Mouse (Mus musculus) Muller cell, postnatal 12 days (primary cell): Measurements from ENCODE around the gene Ap4m1.

Experiments
- DNase-seq: peaks from one replicate; pipeline ENCODE4 v3.0.0-alpha.2; 2015; ENCODE audit errors: inconsistent ontology term

Gene Ap4m1

DNA sequence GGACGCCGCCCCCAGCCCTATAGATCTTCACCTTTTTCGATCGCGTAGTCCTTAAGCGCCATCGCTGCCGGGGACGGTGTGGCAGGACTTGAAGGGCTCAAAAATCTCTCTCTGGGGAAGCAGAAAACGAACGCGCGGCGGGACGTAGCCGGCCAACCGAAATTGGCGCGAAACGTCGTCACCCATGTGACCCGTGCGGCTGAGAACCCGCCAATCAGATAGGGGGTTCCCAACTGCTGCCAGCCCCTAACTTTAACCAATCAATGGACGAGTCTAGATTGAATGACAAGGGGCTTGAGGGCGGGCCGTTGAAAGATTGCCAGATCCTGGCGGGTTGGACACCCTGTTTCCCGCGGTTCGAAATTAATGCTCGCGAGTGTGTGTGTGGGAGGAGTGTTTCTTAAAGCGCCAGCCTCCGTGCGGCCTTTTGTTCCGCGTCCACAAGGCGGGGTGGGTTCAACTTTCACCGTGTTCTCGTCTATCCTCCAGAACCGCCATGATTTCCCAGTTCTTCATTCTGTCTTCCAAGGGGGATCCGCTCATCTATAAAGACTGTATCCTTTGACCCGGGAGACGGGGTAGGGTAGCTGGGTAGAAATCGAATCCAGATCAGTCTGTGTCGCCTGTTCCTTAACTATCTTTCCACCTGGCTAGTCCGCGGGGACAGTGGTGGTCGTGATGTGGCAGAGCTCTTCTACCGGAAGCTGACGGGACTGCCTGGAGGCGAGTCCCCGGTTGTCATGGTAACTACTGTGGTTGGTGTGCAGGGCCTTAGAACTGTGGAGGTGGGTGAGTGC lies at the start of gene Ap4m1, which contains the start of gene Mcm7:
Gene Ap4m1 (plus strand): TSS at position 308 of the 797 bp plus-strand sequence.
Gene Mcm7 (minus strand): TSS at position 728 of the 797 bp plus-strand sequence.
- DNase-seq, result peak; percentile 98

DNA sequence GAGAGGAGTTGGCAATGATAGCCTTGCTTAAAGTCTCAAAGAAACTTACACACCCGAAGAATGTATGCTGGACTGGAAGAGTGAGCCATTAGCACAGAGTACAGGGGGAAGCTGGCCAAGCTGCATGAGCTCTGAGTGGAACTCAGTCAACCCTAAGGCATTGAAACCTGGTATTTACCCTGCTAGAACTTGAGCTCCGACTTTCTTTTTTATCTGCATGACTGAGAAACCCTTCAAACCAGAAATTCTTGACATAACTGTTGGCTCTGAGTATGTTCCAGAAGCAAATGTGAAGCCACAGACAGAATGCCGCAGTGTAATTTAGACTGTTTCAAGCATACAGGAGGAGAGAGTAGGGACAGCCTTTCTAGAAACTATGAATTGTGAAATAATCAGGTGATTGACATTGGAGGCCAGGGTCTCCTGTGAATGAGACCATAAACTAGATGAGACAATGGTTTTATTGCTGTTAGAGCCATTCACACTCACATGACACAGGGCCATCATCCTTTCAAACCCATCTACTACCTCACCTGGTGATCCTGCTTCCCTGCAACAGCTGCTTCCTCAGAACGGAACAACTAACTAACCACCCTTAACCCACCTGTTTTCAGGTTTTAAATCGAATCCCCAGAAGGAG lies 39.3 kb upstream of the Ap4m1 start:
- peak; percentile 61 for DNase-seq

DNA sequence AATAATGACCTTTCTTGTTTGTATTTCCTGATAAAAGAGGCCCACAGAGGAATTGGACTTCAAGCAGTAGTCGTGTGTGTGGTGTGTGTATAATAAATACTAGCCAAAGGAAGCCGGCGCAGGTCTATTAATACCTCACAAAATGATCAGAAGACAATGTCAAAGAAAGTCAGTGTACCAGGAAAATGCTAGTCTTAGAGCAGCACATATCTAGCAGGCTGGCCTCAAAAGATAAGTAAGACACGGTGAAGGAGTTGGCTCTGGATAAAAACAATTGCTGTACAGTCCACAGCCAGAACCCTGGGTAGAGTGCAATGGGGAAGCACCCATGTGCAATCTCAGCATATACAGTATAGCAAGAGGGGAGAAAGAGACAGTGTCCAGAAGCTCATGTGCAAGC lies 34.5 kb upstream of the Ap4m1 start:
- no peak for DNase-seq

DNA sequence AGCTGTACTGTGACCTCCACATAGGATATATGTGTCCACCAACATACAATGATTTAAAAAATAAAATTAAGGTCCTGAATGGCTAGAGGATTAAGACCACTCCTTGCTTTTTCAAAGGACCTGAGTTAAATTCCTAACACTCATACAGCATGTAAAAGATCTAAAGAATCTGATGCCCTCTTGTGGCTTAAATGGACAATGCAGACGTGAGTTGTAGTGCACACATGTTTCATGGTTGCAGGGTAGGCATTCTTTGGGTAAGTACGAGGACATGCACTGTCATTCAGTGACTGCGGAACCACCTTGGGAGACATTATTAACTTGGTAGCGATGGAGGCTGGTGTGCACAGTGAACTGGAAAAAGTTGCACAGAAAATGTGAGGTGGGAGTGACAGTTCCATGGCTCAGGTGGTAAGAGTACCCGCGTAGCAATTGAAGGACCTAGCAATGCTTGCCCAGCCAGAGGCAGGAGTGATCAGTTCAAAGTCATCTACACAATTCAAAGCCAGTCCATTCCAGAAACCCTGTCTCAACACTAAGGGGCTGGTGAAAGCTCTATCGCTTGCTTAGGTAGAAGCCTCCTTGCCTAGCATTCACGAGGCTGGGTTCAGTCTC lies 33.8 kb upstream of the Ap4m1 start:
- DNase-seq, result peak; percentile 29

DNA sequence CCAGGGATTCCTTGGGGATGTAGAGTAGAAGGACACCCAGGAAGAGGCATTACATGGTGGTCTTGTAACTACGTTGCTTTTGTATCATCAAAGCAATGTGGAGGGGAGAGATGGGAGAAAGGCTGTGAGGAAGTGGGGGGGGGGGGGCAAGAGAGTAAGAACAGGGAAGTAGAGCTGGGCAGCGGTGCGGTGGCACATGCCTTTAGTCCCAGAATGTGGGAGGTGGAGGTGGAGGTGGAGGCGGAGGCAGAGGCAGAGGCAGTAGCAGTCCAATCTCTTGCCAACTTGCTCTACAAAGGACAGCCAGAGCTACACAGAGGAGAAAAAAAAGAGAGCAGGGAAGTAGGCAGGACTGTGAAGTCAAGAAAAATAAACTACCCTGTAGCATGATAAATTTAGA lies 33.2 kb upstream of the Ap4m1 start:
- no peak for DNase-seq

DNA sequence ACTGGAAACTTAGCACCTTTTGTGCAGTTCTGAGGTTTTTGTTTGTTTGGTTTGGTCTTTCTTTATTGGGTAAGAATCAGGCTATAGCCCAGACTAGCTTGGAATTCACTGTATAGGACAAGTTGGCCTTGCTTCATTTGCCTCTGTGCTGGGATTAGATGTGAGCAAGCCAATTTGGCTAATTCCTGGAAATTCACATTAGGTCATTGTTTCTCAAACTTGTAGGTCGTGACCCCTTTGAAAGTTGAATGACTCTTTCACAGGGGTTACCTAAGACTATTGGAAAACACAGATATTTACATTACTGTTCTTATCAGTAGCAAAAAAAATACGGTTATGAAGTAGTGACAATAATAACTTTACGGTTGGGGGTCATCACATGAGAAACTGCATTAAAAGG lies 17.4 kb upstream of the Ap4m1 start:
- no peak for DNase-seq

DNA sequence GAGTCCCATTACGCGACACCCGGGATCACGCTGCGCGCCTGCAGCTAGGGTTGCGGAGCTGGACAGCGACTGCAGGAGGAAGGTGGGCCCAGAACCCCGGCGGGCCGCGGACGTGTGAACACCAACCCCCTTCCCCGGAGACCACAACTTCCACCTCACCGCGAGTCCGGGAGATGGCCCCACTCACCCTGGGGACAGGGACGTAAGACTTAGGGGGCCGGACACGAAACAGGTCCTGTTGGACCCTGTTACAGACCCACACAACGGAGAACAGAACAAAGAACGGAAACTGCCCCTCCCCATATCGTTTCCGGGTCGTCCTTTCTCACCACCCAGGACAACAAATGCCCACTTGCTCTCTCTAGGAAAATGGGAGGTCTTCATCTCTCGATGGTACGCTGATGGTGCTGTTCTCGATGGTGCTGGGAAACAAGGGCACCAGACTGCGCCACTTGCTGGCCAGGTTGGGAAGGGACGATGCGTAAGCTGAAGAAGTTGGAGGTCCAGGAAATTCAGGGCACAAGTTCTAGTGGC lies 16.3 kb upstream of the Ap4m1 start, which contains the start of gene Zfp113:
Gene Zfp113 (minus strand): TSS at position 302 of the 534 bp plus-strand sequence.
- DNase-seq, result peak; percentile 95

DNA sequence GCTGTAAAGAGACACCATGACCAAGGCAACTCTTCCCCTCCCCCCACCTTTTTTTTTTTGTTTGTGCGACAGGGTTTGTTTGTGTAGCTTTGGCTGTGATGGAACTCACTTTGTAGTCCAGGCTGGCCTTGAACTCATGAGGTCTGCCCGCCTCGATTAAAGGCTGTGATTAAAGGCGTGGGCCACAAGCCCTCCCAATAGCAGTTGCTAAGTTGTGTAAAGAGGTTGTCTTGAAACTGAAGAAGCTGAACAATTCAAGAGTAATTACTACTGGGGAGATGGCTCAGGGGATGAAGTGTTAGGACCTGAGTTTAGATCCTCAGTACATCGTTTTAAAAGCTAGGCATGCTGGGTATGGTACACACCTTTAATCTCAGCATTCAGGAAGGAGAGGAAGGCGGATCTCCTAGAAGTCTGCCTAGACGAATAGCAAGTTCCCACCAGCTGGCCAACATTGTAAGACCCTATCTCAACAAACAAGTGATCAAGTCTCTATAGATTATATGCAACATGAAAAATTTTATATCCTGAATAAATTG lies 11.5 kb upstream of the Ap4m1 start:
- no peak for DNase-seq

DNA sequence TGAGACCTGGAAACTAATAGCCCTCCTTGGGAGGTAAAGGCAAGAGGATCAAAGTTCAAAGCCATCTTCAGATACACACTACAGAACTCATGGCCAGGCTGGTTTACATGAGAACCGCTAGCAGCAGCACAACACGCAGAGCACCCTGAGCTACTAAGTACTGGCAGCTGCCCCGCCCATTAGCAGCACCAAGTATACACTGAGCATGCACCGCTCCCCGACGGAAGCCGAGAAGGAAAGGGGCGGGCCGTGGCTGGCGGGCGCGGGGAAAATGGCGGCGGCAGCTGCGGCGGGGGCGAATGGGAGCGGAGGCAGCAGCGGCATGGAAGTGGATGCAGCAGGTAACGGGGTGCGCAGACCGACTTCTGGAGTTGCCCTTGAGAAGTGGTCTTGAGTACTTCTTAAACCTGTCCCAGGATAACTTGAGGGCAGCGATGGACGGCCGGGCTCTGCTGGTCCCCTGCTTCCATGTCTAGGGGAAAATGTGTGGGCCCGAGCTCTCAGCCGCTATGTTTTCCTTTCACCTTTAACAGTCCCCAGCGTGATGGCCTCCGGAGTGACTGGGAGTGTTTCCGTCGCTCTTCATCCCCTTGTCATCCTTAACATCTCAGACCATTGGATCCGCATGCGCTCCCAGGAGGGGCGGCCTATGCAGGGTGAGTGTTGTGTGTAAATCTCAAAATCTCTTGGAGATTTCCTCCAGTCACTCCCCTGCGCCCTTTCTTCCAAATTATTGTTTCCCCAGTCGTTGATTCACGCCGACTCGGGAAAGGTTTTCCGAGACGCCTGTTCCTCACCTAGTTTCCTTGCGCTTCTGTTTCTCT lies 10.7 kb upstream of the Ap4m1 start, which contains the start of gene Cops6:
Gene Cops6 (plus strand): TSS at position 230 of the 824 bp plus-strand sequence.
- peak; percentile 91 for DNase-seq

DNA sequence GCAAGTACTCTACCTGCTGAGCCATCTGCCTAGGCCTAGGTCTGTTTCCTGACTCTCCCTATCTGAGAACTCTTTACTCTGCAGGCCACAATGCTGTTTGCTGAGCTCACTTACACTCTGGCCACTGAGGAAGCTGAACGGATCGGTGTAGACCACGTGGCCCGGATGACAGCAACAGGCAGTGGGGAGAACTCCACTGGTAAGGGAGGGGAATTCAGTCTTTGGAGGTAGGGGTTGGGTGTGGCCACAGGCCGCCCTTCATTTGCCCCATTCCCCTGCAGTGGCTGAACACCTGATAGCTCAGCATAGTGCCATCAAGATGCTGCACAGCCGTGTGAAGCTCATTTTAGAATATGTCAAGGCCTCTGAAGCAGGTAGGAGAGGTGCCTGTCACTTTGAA lies 8.8 kb upstream of the Ap4m1 start:
- DNase-seq, result no peak

DNA sequence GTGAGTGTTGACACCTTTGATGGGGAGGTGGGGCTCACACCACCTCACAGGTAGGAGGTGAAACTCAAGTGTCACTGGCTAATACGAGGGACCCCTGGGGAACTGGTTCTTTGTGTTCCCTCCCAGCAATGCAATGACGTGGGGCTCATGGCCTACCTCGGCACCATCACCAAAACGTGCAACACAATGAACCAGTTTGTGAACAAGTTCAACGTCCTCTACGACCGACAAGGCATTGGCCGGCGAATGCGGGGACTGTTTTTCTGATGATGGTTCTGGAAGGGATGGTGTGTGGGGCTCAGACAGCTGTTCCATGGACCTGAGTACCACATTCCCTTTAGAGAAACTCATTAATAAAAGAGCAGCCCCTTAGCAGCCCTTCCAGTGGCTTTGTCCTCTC lies 8.2 kb upstream of the Ap4m1 start:
- no peak for DNase-seq

DNA sequence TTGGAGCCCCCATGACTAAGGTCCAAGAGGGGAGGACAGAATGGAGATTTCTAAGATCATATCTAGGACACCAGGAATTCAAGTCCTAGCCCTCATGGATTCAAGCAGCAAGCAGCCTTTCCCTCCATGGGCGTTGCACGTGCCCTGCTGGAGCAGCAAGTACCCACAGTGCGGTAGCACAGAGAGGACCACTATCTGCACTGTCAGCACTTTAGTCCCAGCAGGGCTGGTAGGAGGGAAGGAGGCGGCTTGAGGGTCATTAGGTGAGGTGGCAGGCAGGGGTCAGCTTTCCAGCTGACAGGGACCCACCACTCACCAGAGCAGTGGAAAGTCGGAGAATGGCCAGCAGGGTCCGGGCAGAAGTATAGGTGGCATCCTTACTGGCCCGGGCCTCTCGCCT lies 6.2 kb upstream of the Ap4m1 start:
- DNase-seq, result no peak

DNA sequence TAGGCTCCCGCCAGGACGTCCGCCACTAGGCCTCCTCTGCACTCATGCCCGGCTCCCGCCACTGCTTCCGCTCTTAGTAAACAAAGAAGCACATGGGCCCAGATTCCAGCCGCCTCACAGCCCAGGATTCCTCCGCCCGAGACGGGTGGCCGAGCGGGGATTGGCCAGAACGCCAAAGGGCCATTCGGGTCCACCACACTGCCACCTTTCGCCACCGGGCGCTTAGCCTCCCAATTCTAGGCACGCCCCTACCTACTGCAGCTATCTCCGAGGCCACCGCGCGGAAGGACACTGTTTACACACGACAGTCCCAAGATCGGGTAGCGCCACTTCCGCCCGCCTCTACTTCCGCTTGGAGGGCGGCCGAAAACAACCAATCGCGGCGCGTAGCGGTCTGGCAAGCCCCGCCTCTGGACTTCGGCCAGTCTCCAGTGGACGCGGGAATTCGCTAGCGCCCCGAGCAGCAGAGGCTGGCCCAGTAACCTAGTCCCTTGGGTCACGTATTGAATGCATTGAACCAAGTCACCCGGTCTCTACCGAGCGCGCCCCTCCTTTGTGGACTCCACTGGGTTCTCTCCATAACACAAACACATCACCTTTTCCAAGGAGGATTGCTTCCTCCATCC lies 753 bp upstream of the Ap4m1 start:
- peak; percentile 98 for DNase-seq

DNA sequence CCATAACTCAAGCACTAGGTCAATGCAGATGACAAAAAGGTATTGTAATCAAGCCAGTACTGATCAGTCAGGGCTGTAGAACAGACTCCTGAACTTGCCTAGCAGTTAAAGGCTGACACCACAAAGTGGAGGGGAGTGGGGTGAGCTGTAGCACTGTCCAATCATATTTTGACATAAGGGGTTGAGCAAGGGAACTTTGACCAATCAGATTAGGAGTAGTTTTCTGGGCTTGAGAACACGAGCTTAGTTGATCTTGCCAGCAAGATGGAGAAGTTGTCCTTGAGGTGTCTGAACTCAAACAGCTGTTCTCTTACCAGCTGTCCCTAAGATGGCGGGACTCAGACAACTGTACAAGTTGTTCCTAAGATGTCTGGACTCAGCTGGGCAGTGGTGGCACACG lies 1.4 kb downstream of the Ap4m1 start:
- DNase-seq, result no peak

DNA sequence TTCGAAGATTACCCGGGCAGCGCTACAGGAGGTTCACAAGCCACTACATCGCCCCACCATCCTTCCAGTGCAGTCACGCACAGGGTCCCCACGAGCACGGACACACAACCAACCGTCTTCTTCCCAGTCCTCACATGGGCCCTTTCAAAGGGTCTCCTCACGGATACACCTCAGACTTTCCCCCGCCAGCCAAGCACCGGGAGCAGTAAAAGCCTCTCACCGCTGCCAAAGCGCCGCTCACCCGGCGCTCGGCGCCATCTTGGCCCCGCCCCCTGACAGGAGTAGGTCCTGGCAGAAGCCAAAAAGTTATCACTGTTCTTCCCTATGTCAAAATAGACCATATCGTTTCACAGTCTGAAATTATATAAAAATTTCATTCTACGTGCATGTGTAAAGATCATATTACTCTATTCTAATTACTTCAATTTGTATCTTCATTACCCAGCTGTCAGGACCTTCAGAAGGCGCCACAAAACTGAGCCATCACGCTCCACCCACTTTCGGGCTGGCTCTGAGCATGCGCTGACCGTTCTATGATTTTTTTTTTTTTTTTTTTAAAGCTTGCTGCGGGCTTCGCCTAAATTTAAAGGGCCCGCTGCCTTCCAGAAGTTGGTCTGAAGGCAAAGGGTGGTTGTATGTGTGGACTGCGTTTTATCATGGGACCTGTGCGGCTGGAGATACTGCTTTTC lies 15.3 kb downstream of the Ap4m1 start, which contains the start of the genes Taf6 and Cnpy4:
Gene Taf6 (minus strand): TSS at position 502 of the 689 bp plus-strand sequence.
Gene Cnpy4 (plus strand): TSS at position 536 of the 689 bp plus-strand sequence.
- DNase-seq, result peak; percentile 91

DNA sequence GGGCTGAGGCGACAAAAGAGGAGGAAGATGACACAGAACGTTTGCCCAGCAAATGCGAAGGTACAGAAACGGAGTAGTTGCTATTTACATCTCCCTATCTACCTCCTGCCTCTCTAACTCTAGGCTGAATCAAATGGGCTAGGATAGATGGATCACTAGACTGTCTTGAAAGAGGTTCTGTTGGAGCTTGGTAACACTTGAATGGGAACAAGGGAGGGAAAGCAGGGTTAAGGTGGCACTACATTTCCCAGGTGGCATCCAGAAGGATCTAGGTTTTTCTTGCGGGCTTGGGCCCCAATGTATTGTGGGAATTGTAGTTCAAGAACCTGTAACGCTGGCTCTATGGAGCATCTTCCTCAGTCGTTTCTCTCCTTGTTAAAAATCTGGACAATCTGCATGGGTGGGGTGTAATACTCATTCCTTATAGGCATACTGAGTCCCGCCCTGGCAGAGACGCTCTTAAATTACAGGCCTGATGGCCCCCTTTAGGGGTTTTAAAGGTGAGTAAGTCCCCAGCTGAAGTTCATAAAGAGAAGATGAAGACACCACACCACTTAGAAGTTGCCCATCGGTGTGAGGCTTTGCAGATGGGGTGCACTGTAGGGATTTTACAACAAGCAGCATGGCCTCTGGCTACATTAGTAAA lies 16.0 kb downstream of the Ap4m1 start:
- peak; percentile 85 for DNase-seq

DNA sequence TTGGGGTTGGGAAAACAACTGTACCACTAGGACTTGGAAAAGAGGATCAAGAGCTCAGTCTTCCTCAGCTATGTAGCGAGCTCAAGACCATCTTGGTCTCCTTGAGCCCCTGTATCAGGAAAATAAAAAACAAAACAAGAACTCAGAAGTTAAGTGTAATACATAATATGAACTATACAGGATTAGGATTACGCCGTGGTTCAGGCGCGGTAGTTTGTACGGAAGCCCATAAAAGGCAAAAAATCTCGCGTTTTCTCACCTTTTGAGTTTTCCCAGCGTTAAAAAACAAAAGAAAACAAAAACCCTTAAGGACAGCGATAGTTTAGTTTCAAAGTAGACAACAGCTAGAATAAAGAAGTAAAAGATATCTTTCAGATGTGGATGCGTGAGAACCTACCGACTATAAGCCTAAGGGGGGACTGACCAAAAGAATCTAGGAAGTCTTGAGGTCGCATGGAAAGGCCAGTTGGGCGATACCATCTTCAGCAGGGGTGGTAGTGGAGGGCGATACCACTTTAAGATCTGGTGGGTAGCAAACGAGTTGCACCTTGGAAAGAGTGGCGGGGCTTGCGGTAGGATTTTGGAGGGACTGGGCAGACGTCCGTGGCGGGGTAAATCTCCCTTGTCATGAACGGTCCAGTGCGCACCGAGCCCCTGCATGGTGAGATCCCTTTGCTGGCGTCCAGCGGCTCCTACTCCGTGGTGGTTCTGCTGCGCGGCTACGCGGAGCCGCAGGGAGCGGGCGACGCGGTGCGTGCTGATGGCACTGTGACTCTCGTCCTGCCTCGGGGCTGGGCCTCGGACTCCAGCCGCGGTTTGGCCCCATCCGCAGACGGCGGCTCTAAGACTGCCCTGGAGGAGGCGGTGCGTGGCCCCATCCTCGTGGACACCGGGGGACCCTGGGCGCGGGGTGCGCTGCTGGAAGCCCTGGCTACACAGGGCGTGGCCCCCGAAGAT lies 22.2 kb downstream of the Ap4m1 start, which contains the start of gene Mblac1:
Gene Mblac1 (plus strand): TSS at position 544 of the 957 bp plus-strand sequence.
- DNase-seq, result peak; percentile 88

DNA sequence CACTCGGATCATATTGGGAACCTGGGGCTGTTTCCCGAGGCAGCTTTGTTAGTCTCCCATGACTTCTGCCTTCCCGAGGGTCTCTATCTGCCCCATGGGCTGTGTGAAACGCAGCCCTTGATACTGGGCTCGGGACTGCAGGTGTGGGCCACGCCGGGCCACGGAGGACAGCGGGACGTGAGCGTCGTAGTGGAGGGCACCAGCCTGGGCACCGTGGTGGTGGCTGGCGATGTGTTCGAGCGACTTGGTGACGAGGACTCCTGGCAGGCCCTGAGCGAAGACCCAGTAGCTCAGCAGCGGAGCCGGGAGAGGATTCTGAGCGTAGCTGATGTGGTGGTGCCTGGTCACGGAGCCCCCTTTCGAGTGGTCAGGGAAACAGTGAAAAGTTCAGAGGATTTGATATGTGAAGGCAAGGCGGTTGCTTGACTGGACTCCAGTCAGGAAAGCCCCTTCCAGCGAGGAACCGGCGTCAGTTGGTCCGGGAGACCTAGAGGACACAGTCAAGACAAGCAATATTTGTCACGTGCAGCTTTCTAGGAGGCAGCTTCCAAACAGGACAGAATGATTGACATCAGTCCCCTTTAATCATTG lies 23.0 kb downstream of the Ap4m1 start:
- DNase-seq, result no peak
